Mouse (Mus musculus): Measurements from ENCODE around the gene Mmp9.

- TF ChIP-seq CTCF (conservative IDR thresholded peaks at IDR 0.05; ENCODE audit: low read length): no peak
- TF ChIP-seq POU5F1 (IDR thresholded peaks at IDR 0.05; ENCODE audit: borderline replicate concordance, low read length): no peak
These were observed 39.2 kb upstream of the Mmp9 start for GRCm38 (mm10) chr2:164901380-164901779.

All from E14TG2a.4 (cell line).